Mouse (Mus musculus) right cerebral cortex, postnatal 36 days (tissue): Measurements from ENCODE around the gene Klk1b5.

Experiments used
- DNase-seq, 2 experiments: peaks; one replicate each; pipeline ENCODE4 v3.0.0; 2022; ENCODE audit warnings: low spot score in 2 of 2, mixed read lengths in 1 of 2

The Klk1b5 gene

GRCm38 (mm10) chr7:44253023-44253616 lies 37.4 kb downstream of the Klk1b5 start:
- DNase-seq: no peak

GRCm38 (mm10) chr7:44254930-44255329 lies 39.2 kb downstream of the Klk1b5 start:
- no peak for DNase-seq

GRCm38 (mm10) chr7:44257278-44257677 lies 41.5 kb downstream of the Klk1b5 start, which contains the start of gene Acp4:
Gene Acp4 (minus strand): TSS chr7:44257378.
- no peak for DNase-seq

DNA sequence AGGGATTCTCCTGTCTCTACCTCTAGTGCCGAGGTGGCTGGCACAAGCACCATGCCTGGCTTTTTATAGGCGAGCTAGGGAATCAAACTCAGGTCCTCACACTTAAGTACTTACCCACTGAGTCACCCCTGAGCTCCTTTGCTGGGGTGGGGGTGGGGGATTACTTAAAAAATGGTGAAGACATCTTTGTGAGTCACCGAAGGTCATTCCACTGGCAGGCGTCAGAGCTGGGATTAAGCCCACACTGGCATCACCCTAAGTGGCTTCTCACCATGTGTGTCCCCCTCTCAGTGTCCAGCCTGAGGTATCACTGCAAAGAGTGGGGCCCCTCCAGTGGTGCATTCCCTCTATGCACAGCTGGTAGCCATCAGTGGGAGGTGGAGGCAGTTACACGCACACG lies 44.7 kb downstream of the Klk1b5 start:
- no peak for DNase-seq

DNA sequence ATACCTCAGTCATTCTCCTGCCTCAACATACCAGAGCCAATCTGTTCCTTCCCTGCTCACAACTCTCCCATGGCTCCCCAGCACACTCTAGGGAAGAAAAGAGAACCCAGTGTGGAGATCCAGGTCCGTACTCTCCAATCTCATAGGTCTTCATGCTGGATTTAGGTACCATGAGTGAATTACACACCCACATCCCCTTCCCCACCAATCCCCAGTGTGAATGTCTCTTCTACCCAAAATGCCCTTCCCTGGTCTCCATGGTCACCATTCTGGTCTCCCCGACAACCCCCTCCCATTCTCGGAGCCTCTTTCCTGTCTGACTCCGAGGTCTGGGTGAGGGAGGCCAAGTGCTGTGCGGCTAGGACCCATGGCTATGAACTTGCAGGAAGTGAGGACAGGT lies 45.4 kb downstream of the Klk1b5 start, which contains the start of gene Gm15517:
Gene Gm15517 (plus strand): TSS at position 301 of the 400 bp plus-strand sequence.
- no peak for DNase-seq

DNA sequence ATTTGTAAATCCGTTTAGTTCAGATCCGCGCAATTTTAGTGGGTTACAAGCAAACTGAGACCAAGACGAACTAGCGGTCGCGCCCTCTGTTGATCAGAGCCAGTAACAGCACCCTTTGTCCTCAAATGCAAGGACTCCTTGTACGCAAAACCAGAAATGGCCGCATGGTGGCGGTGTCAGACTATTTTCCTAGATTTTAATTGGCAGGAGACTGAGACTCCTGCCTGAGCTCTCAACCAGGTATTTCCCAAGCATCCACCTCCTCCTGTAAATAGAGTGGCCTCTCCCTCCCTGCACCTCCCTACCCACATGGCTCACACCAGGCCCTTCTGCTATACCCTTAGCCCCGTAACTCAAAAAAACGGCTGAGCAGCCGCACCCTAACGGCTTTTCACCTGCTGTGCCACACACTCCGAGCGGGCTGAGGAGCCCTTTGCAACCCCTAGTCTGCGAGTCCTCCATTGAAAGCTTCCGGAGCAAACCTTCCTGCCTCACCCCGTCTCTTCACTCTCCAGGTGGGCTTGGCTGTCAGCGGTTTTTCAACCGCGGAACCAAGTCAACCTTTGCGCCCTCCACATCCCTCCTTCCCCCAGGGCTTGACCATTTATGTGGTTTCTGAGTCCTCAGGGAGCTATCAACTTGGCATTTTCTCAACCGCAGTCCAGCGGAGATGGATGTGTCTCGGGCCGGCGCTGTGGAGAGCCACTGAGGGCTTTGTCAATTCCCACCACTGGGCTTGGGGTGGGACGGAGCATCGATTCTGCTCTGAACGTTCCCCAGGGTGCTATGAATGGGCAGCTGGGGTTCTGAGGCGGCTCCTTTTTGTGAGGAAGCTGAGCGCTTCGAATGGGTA lies 47.3 kb downstream of the Klk1b5 start:
- DNase-seq: peak; percentile 90

DNA sequence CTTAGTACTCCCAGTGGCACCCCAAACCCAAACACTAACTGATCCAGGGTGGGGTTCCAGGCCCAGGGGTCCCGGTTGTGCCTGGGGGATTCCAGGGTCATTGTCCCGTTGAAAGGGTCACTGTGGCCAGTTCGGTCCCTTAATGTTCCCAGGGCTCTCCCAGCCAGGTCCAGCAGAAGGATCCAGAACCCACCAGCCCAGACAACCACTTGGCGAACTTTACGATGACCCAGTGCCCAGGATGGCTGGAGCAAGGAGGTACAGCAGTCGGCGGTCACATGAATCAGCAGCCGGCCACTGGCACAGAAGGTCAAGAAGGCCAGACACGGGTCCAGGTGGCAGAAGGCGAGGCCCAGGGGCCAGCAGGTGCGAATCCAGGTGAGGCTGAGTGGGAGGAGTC lies 52.4 kb downstream of the Klk1b5 start:
- no peak for DNase-seq

DNA sequence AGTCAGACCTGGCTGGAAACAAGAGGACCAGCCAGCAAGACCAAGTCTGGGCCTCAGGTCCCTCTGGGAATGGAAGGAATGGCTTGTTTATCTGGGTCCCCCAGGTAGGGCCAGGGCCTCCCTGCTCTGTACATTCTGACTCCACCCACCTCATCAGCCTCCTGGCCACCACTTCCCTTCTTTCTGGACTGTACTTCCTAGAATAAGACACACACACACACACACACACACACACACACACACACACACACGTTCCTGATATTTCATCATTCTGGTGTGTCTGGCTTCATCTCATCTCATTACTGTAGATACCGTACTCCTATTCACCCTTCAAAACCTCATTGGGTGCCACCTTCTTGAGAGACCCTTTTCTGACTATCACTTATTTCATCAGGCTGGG lies 53.7 kb downstream of the Klk1b5 start:
- no peak for DNase-seq
